Mouse (Mus musculus): ENCODE data around the gene Il1f6.
"Not testable (repeated sequence)": the region's sequence is repeated elsewhere in the genome, so short reads cannot be mapped to it uniquely, and the experiment has no call there.

The Il1f6 gene

GRCm38 (mm10) chr2:24215118-24215517 lies at the start of gene Il1f6:
Gene Il1f6, plus strand, starts transcription at chr2:24215418.
- DNase-seq (ENCODE audit: low spot score): no peak

- not testable (repeated sequence) for DNase-seq (ENCODE audit: low spot score)
These were observed 33.4 kb upstream of the Il1f6 start for GRCm38 (mm10) chr2:24181683-24182331.

GRCm38 (mm10) chr2:24182423-24183147 lies 32.6 kb upstream of the Il1f6 start:
- DNase-seq (ENCODE audit: low spot score): not testable (repeated sequence)

GRCm38 (mm10) chr2:24184092-24184491 lies 31.1 kb upstream of the Il1f6 start:
- DNase-seq (ENCODE audit: low spot score): not testable (repeated sequence)

GRCm38 (mm10) chr2:24186176-24186575 lies 29.0 kb upstream of the Il1f6 start, which contains the start of gene Il1f9:
Gene Il1f9, plus strand, starts transcription at chr2:24186476.
- DNase-seq (ENCODE audit: low spot score): no peak

GRCm38 (mm10) chr2:24187585-24187984 lies 27.6 kb upstream of the Il1f6 start:
- no peak for DNase-seq (ENCODE audit: low spot score)

- DNase-seq (ENCODE audit: low spot score): no peak
These were observed 27.0 kb upstream of the Il1f6 start for GRCm38 (mm10) chr2:24188189-24188588.

GRCm38 (mm10) chr2:24227191-24227590 lies 12.0 kb downstream of the Il1f6 start:
- DNase-seq (ENCODE audit: low spot score): no peak

GRCm38 (mm10) chr2:24267503-24267902 lies 52.3 kb downstream of the Il1f6 start:
- DNase-seq (ENCODE audit: low spot score): no peak

- DNase-seq (ENCODE audit: low spot score): no peak
These were observed 58.4 kb downstream of the Il1f6 start for GRCm38 (mm10) chr2:24273619-24274018.

GRCm38 (mm10) chr2:24275146-24275545 lies 59.9 kb downstream of the Il1f6 start:
- no peak for DNase-seq (ENCODE audit: low spot score)

Data from spleen, adult 12 weeks (tissue).